Mouse (Mus musculus): ENCODE data around the gene Selenov.

- peak; percentile 97 for TF ChIP-seq REST (IDR thresholded peaks at IDR 0.05; ENCODE audit: insufficient read depth, insufficient read length)
- TF ChIP-seq USF1 (IDR thresholded peaks at IDR 0.05; ENCODE audit: low read depth), result no peak
- no peak for TF ChIP-seq MYOG (IDR thresholded peaks at IDR 0.05; ENCODE audit: control insufficient read depth in 1 of 3, insufficient read depth in 1 of 3, insufficient read length in 2 of 3, low read depth in 2 of 3)
- TF ChIP-seq POLR2A (IDR thresholded peaks at IDR 0.05; ENCODE audit: insufficient read length, low read depth), result no peak
- TF ChIP-seq E2F4 (IDR thresholded peaks at IDR 0.05; ENCODE audit: insufficient read depth), result no peak
- TF ChIP-seq POLR2AphosphoS2 (IDR thresholded peaks at IDR 0.05; ENCODE audit: insufficient read length, low read depth), result no peak
- TF ChIP-seq MYOD1 (IDR thresholded peaks at IDR 0.05; ENCODE audit: control insufficient read depth in 1 of 3, insufficient read length in 2 of 3, low read depth in 2 of 3), result no peak
- TF ChIP-seq SRF (IDR thresholded peaks at IDR 0.05; ENCODE audit: control insufficient read depth, insufficient read length, low read depth), result no peak
- peak; percentile 68 for TF ChIP-seq MAX (IDR thresholded peaks at IDR 0.05; ENCODE audit: low read depth)
- no peak for TF ChIP-seq TCF12 (IDR thresholded peaks at IDR 0.05; ENCODE audit: insufficient read depth, poor library complexity, severe bottlenecking)
- no peak for TF ChIP-seq TCF3 (IDR thresholded peaks at IDR 0.05; ENCODE audit: insufficient read length, low read depth)
Observed at GRCm38 (mm10) chr7:28263786-28264185, 27.2 kb downstream of the Selenov start.
